Mouse (Mus musculus): ENCODE data around the gene Olfr228. TPM values are rescaled to one million over a fixed set of nuclear protein-coding genes. Genes with fewer than 3 reads are reported as not detected.

Gene Olfr228
- not detected for polyA plus RNA-seq (2014; fragmentation: Illumina TruSeq; extraction: RNeasy Lipid Tissue Mini Kit (QIAGEN cat#74804); ENCODE audit: low read depth, low replicate concordance)

DNA sequence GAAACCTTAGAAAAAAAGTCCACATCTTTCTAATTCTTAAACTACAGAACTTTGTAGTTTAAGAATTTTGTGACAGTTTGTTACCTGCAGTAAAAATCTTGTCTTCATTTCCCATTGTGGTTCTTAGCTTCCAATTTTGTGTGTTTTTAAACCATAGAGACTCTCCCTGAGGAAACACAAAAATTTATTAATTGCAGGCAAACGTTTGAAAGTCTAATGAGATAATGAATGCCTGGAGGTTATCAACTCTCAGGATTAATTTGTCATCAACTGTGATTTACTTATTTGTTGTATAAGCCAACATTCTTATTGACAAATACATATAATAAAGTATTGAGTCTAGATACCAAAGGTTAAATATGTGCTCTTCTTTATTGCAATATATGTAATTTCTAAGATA, at the start of gene Olfr228:
Gene Olfr228 (minus strand): TSS at position 101 of the 400 bp plus-strand sequence.

DNA sequence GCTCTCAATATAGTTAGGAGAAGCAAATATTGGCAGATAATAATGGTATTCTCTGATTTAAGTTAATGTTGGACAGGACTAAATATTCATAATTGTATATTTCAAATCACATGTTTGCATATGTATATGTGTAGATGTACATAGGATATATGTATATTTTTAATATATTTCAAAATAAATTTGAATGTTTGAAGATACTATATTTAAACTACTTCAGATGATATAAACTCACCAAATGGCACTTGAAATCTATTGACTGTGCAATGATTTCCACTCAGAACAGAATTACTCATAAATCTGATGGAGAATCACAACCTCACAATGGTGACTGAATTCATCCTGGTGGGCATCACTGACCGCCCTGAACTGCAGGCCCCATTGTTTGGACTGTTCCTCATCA, 21.0 kb upstream of the Olfr228 start, which contains the start of gene Olfr1076:
Gene Olfr1076 (plus strand): TSS at position 301 of the 400 bp plus-strand sequence.

DNA sequence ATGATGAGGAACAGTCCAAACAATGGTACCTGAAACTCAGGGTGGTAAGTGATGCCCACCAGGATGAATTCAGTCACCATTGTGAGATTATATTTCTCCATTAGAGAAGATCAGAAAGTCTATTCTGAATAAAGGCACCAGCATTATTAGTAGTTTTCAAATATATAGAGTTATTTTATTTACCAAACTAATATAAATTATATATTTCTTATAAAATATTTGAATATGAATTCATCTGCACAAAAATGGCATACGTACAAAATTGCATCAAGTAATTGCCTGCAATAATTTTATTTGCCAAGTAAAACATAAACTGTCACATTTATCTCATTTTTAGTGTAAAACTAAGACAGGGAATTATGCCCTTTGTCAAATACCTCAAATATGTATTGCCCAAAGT, 31.0 kb downstream of the Olfr228 start, which contains the start of gene Olfr1066:
Gene Olfr1066 (minus strand): TSS at position 101 of the 400 bp plus-strand sequence.

DNA sequence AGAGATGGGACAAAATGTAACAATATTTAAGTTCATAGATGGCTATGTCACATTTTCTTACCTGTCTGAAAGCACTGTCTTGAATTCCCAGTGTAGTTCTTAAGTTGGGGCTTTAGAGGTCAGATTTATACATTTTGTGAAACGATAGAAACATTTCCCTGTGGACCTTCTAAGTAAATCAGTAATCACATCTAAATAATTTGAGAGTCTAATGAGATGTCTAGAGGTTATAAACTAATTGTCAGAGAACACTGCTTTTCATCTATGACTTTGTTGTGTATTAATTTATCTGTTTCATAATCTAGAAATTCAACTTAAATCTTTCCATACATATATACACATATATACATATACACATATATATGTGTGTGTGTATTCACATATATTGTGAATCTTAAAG, 36.7 kb downstream of the Olfr228 start, which contains the start of gene Olfr1065:
Gene Olfr1065 (minus strand): TSS at position 101 of the 400 bp plus-strand sequence.

Other genes with a start within 250 kb of the Olfr228 start
- gene Olfr1048, start 247.1 kb downstream of the Olfr228 start, polyA plus RNA-seq (2014; fragmentation: Illumina TruSeq; extraction: RNeasy Lipid Tissue Mini Kit (QIAGEN cat#74804); ENCODE audit: low read depth, low replicate concordance) = not detected
- gene Olfr1049, start 229.1 kb downstream of the Olfr228 start, polyA plus RNA-seq (2014; fragmentation: Illumina TruSeq; extraction: RNeasy Lipid Tissue Mini Kit (QIAGEN cat#74804); ENCODE audit: low read depth, low replicate concordance) = not detected
- not detected for gene Olfr1051, start 208.3 kb downstream of the Olfr228 start, polyA plus RNA-seq (2014; fragmentation: Illumina TruSeq; extraction: RNeasy Lipid Tissue Mini Kit (QIAGEN cat#74804); ENCODE audit: low read depth, low replicate concordance)
- gene Olfr1052, start 194.9 kb downstream of the Olfr228 start, polyA plus RNA-seq (2014; fragmentation: Illumina TruSeq; extraction: RNeasy Lipid Tissue Mini Kit (QIAGEN cat#74804); ENCODE audit: low read depth, low replicate concordance) = not detected
- gene Olfr1053, start 172.1 kb downstream of the Olfr228 start, polyA plus RNA-seq (2014; fragmentation: Illumina TruSeq; extraction: RNeasy Lipid Tissue Mini Kit (QIAGEN cat#74804); ENCODE audit: low read depth, low replicate concordance) = not detected
- not detected for gene Olfr1054, start 152.0 kb downstream of the Olfr228 start, polyA plus RNA-seq (2014; fragmentation: Illumina TruSeq; extraction: RNeasy Lipid Tissue Mini Kit (QIAGEN cat#74804); ENCODE audit: low read depth, low replicate concordance)
- gene Olfr1055, start 137.1 kb downstream of the Olfr228 start, polyA plus RNA-seq (2014; fragmentation: Illumina TruSeq; extraction: RNeasy Lipid Tissue Mini Kit (QIAGEN cat#74804); ENCODE audit: low read depth, low replicate concordance) = not detected
- gene Olfr1056, start 124.9 kb downstream of the Olfr228 start, polyA plus RNA-seq (2014; fragmentation: Illumina TruSeq; extraction: RNeasy Lipid Tissue Mini Kit (QIAGEN cat#74804); ENCODE audit: low read depth, low replicate concordance) = not detected
- gene Olfr1057, start 109.0 kb downstream of the Olfr228 start, polyA plus RNA-seq (2014; fragmentation: Illumina TruSeq; extraction: RNeasy Lipid Tissue Mini Kit (QIAGEN cat#74804); ENCODE audit: low read depth, low replicate concordance) = not detected
- not detected for gene Olfr1058, start 98.8 kb downstream of the Olfr228 start, polyA plus RNA-seq (2014; fragmentation: Illumina TruSeq; extraction: RNeasy Lipid Tissue Mini Kit (QIAGEN cat#74804); ENCODE audit: low read depth, low replicate concordance)
- not detected for gene Olfr1061, start 73.3 kb downstream of the Olfr228 start, polyA plus RNA-seq (2014; fragmentation: Illumina TruSeq; extraction: RNeasy Lipid Tissue Mini Kit (QIAGEN cat#74804); ENCODE audit: low read depth, low replicate concordance)
- not detected for gene Olfr1062, start 60.6 kb downstream of the Olfr228 start, polyA plus RNA-seq (2014; fragmentation: Illumina TruSeq; extraction: RNeasy Lipid Tissue Mini Kit (QIAGEN cat#74804); ENCODE audit: low read depth, low replicate concordance)
- gene Olfr1065, start 36.8 kb downstream of the Olfr228 start, polyA plus RNA-seq (2014; fragmentation: Illumina TruSeq; extraction: RNeasy Lipid Tissue Mini Kit (QIAGEN cat#74804); ENCODE audit: low read depth, low replicate concordance) = not detected
- not detected for gene Olfr1066, start 31.1 kb downstream of the Olfr228 start, polyA plus RNA-seq (2014; fragmentation: Illumina TruSeq; extraction: RNeasy Lipid Tissue Mini Kit (QIAGEN cat#74804); ENCODE audit: low read depth, low replicate concordance)
- not detected for gene Olfr1076, start 21.1 kb upstream of the Olfr228 start, polyA plus RNA-seq (2014; fragmentation: Illumina TruSeq; extraction: RNeasy Lipid Tissue Mini Kit (QIAGEN cat#74804); ENCODE audit: low read depth, low replicate concordance)
- gene Olfr1079, start 55.1 kb upstream of the Olfr228 start, polyA plus RNA-seq (2014; fragmentation: Illumina TruSeq; extraction: RNeasy Lipid Tissue Mini Kit (QIAGEN cat#74804); ENCODE audit: low read depth, low replicate concordance) = not detected
- not detected for gene Olfr1080, start 70.8 kb upstream of the Olfr228 start, polyA plus RNA-seq (2014; fragmentation: Illumina TruSeq; extraction: RNeasy Lipid Tissue Mini Kit (QIAGEN cat#74804); ENCODE audit: low read depth, low replicate concordance)
- not detected for gene Olfr1082, start 111.6 kb upstream of the Olfr228 start, polyA plus RNA-seq (2014; fragmentation: Illumina TruSeq; extraction: RNeasy Lipid Tissue Mini Kit (QIAGEN cat#74804); ENCODE audit: low read depth, low replicate concordance)
- gene Olfr1084, start 152.3 kb upstream of the Olfr228 start, polyA plus RNA-seq (2014; fragmentation: Illumina TruSeq; extraction: RNeasy Lipid Tissue Mini Kit (QIAGEN cat#74804); ENCODE audit: low read depth, low replicate concordance) = not detected
- gene Olfr1085, start 174.6 kb upstream of the Olfr228 start, polyA plus RNA-seq (2014; fragmentation: Illumina TruSeq; extraction: RNeasy Lipid Tissue Mini Kit (QIAGEN cat#74804); ENCODE audit: low read depth, low replicate concordance) = not detected
- gene Olfr1086, start 192.7 kb upstream of the Olfr228 start, polyA plus RNA-seq (2014; fragmentation: Illumina TruSeq; extraction: RNeasy Lipid Tissue Mini Kit (QIAGEN cat#74804); ENCODE audit: low read depth, low replicate concordance) = not detected
- gene Olfr1087, start 211.0 kb upstream of the Olfr228 start, polyA plus RNA-seq (2014; fragmentation: Illumina TruSeq; extraction: RNeasy Lipid Tissue Mini Kit (QIAGEN cat#74804); ENCODE audit: low read depth, low replicate concordance) = not detected
- not detected for gene Olfr1089, start 246.3 kb upstream of the Olfr228 start, polyA plus RNA-seq (2014; fragmentation: Illumina TruSeq; extraction: RNeasy Lipid Tissue Mini Kit (QIAGEN cat#74804); ENCODE audit: low read depth, low replicate concordance)

All from kidney, adult 10 weeks (tissue).